Mouse (Mus musculus): ENCODE results near the gene Gm10031. TPM values are rescaled to one million over a fixed set of nuclear protein-coding genes. Genes with fewer than 3 reads are reported as not detected.

The Gm10031 gene
- polyA plus RNA-seq, 2 experiments: 0.32 to 6.0 TPM

GRCm38 (mm10) chr1:156560500-156560899, 36.7 kb downstream of the Gm10031 start:
- 93% methylated on average over 9 of the region's 9 CpGs for WGBS
- H3K4me2 ChIP-seq (replicated peaks; ENCODE audit: low read depth, low read length, severe bottlenecking): 0 out of 2 replicates have a peak overlapping the region, but pooled peaks have one; percentile 2
- TF ChIP-seq POLR2A (IDR thresholded peaks at IDR 0.05; ENCODE audit: borderline replicate concordance, extremely low read depth, insufficient read depth, insufficient read length): no peak

GRCm38 (mm10) chr1:156565328-156565727, 41.5 kb downstream of the Gm10031 start:
- TF ChIP-seq POLR2A (IDR thresholded peaks at IDR 0.05; ENCODE audit: borderline replicate concordance, extremely low read depth, insufficient read depth, insufficient read length): no peak
- no peaks in the 10 kb centered on the region for H3K36me3 ChIP-seq (ENCODE audit: control insufficient read depth, insufficient read depth, low read length)
- H3K9me3 ChIP-seq (ENCODE audit: control insufficient read depth, low read length): no peaks in the 10 kb centered on the region
- peaks cover 8% of the 10 kb centered on the region; the same call in 1 of the 2 replicates for H3K4me1 ChIP-seq (ENCODE audit: control insufficient read depth, insufficient read depth, low read length)
- no peak for ATAC-seq (ENCODE audit: low FRiP score, low read depth)
- no peak overlapping the region for H3K27ac ChIP-seq (replicated peaks; ENCODE audit: low read depth, low read length)
- no peak overlapping the region for H3K9ac ChIP-seq (ENCODE audit: low read depth, low read length, severe bottlenecking)
- no peak overlapping the region for H3K4me3 ChIP-seq (replicated peaks; ENCODE audit: low read length)
- no peak overlapping the region for H3K4me2 ChIP-seq (replicated peaks; ENCODE audit: low read depth, low read length, severe bottlenecking)
- no peaks in the 10 kb centered on the region for H3K27me3 ChIP-seq (ENCODE audit: control insufficient read depth, insufficient read depth, low read length)
- DNase-seq (ENCODE audit: low spot score): no peak
- 78% methylated on average over 2 of the region's 2 CpGs for WGBS

More at GRCm38 (mm10) chr1:156560500-156560899, 36.7 kb downstream of the Gm10031 start:
- Histone ChIP-seq H3K27me3 (ENCODE audit: control insufficient read depth, insufficient read depth, low read length) (no peaks in the 10 kb centered on the region), H3K9me3 (ENCODE audit: control insufficient read depth, low read length) (no peaks in the 10 kb centered on the region), H3K9ac (ENCODE audit: low read depth, low read length, severe bottlenecking) (no peak overlapping the region), H3K36me3 (ENCODE audit: control insufficient read depth, insufficient read depth, low read length) (no peaks in the 10 kb centered on the region), H3K4me1 (ENCODE audit: control insufficient read depth, insufficient read depth, low read length) (peaks cover 8% of the 10 kb centered on the region; the same call in 1 of the 2 replicates), H3K27ac (replicated peaks; ENCODE audit: low read depth, low read length) (no peak overlapping the region), H3K4me3 (replicated peaks; ENCODE audit: low read length) (no peak overlapping the region)
- ATAC-seq (ENCODE audit: low FRiP score, low read depth) (no peak), DNase-seq (ENCODE audit: low spot score) (no peak)

GRCm38 (mm10) chr1:156566132-156566531, 42.3 kb downstream of the Gm10031 start:
- H3K36me3 ChIP-seq (ENCODE audit: control insufficient read depth, insufficient read depth, low read length): no peaks in the 10 kb centered on the region
- DNase-seq (ENCODE audit: low spot score): no peak
- H3K4me3 ChIP-seq (replicated peaks; ENCODE audit: low read length): no peak overlapping the region
- H3K27ac ChIP-seq (replicated peaks; ENCODE audit: low read depth, low read length): no peak overlapping the region
- peaks cover 4% of the 10 kb centered on the region; the same call in 1 of the 2 replicates for H3K4me1 ChIP-seq (ENCODE audit: control insufficient read depth, insufficient read depth, low read length)
- H3K4me2 ChIP-seq (replicated peaks; ENCODE audit: low read depth, low read length, severe bottlenecking): no peak overlapping the region
- TF ChIP-seq POLR2A (IDR thresholded peaks at IDR 0.05; ENCODE audit: borderline replicate concordance, extremely low read depth, insufficient read depth, insufficient read length): no peak
- no peak for ATAC-seq (ENCODE audit: low FRiP score, low read depth)
- no peaks in the 10 kb centered on the region for H3K27me3 ChIP-seq (ENCODE audit: control insufficient read depth, insufficient read depth, low read length)
- no peaks in the 10 kb centered on the region for H3K9me3 ChIP-seq (ENCODE audit: control insufficient read depth, low read length)
- 94% methylated on average over 3 of the region's 3 CpGs for WGBS
- H3K9ac ChIP-seq (ENCODE audit: low read depth, low read length, severe bottlenecking): no peak overlapping the region

GRCm38 (mm10) chr1:156569615-156570014, 45.8 kb downstream of the Gm10031 start:
- Histone ChIP-seq H3K27me3 (ENCODE audit: control insufficient read depth, insufficient read depth, low read length) (no peaks in the 10 kb centered on the region), H3K27ac (replicated peaks; ENCODE audit: low read depth, low read length) (no peak overlapping the region), H3K9me3 (ENCODE audit: control insufficient read depth, low read length) (no peaks in the 10 kb centered on the region), H3K36me3 (ENCODE audit: control insufficient read depth, insufficient read depth, low read length) (no peaks in the 10 kb centered on the region), H3K4me2 (replicated peaks; ENCODE audit: low read depth, low read length, severe bottlenecking) (no peak overlapping the region), H3K4me1 (ENCODE audit: control insufficient read depth, insufficient read depth, low read length) (0 out of 2 replicates have a peak, but pooled peaks cover 4% of the 10 kb centered on the region), H3K4me3 (replicated peaks; ENCODE audit: low read length) (no peak overlapping the region), H3K9ac (ENCODE audit: low read depth, low read length, severe bottlenecking) (no peak overlapping the region)
- WGBS: 90% methylated on average over 4 of the region's 4 CpGs
- no peak for TF ChIP-seq POLR2A (IDR thresholded peaks at IDR 0.05; ENCODE audit: borderline replicate concordance, extremely low read depth, insufficient read depth, insufficient read length)
- DNase-seq (ENCODE audit: low spot score) (no peak), ATAC-seq (ENCODE audit: low FRiP score, low read depth) (no peak)

GRCm38 (mm10) chr1:156572952-156573351, 49.1 kb downstream of the Gm10031 start:
- Histone ChIP-seq H3K27me3 (ENCODE audit: control insufficient read depth, insufficient read depth, low read length) (no peaks in the 10 kb centered on the region), H3K9me3 (ENCODE audit: control insufficient read depth, low read length) (no peaks in the 10 kb centered on the region), H3K9ac (ENCODE audit: low read depth, low read length, severe bottlenecking) (no peak overlapping the region), H3K4me1 (ENCODE audit: control insufficient read depth, insufficient read depth, low read length) (no peaks in the 10 kb centered on the region), H3K4me3 (replicated peaks; ENCODE audit: low read length) (no peak overlapping the region), H3K36me3 (ENCODE audit: control insufficient read depth, insufficient read depth, low read length) (peaks cover 2% of the 10 kb centered on the region; the same call in 1 of the 2 replicates), H3K4me2 (replicated peaks; ENCODE audit: low read depth, low read length, severe bottlenecking) (no peak overlapping the region), H3K27ac (replicated peaks; ENCODE audit: low read depth, low read length) (no peak overlapping the region)
- ATAC-seq (ENCODE audit: low FRiP score, low read depth) (no peak), DNase-seq (ENCODE audit: low spot score) (no peak)
- no peak for TF ChIP-seq POLR2A (IDR thresholded peaks at IDR 0.05; ENCODE audit: borderline replicate concordance, extremely low read depth, insufficient read depth, insufficient read length)
- 81% methylated on average over 4 of the region's 4 CpGs for WGBS

Other genes with a start within 250 kb of the Gm10031 start
- gene Tdrd5, start 220.3 kb upstream of the Gm10031 start, polyA plus RNA-seq (2012; rRNA removed): 0.20 and 0.22 TPM in 2 replicates
- 0.12 and 0.36 TPM in 2 replicates for gene Tdrd5, start 220.3 kb upstream of the Gm10031 start, polyA plus RNA-seq (2014; fragmentation: Nextera tagmentation; extraction: Ambion mirVana)
- gene Nphs2, start 213.3 kb upstream of the Gm10031 start, polyA plus RNA-seq (2012; rRNA removed): 0.03 and 0.08 TPM in 2 replicates
- 0.10 and 0.23 TPM in 2 replicates for gene Nphs2, start 213.3 kb upstream of the Gm10031 start, polyA plus RNA-seq (2014; fragmentation: Nextera tagmentation; extraction: Ambion mirVana)
- 53.6 and 66.6 TPM in 2 replicates for gene Gm2000, start 158.0 kb upstream of the Gm10031 start, polyA plus RNA-seq (2012; rRNA removed)
- gene Gm2000, start 158.0 kb upstream of the Gm10031 start, polyA plus RNA-seq (2014; fragmentation: Nextera tagmentation; extraction: Ambion mirVana): 945 and 958 TPM in 2 replicates
- gene Axdnd1, start 102.9 kb upstream of the Gm10031 start, polyA plus RNA-seq (2012; rRNA removed): 0.18 and 0.39 TPM in 2 replicates
- gene Axdnd1, start 102.9 kb upstream of the Gm10031 start, polyA plus RNA-seq (2014; fragmentation: Nextera tagmentation; extraction: Ambion mirVana): 0.44 TPM in 1 of 2 replicates, not detected in the other
- 23.1 and 39.5 TPM in 2 replicates for gene Soat1, start 49.7 kb upstream of the Gm10031 start, polyA plus RNA-seq (2012; rRNA removed)
- gene Soat1, start 49.7 kb upstream of the Gm10031 start, polyA plus RNA-seq (2014; fragmentation: Nextera tagmentation; extraction: Ambion mirVana): 19.1 and 21.3 TPM in 2 replicates
- 10.2 and 10.9 TPM in 2 replicates for gene Abl2, start 34.8 kb downstream of the Gm10031 start, polyA plus RNA-seq (2012; rRNA removed)
- gene Abl2, start 34.8 kb downstream of the Gm10031 start, polyA plus RNA-seq (2014; fragmentation: Nextera tagmentation; extraction: Ambion mirVana): 6.2 and 6.9 TPM in 2 replicates
- 7.6 and 7.7 TPM in 2 replicates for gene Tor3a, start 150.3 kb downstream of the Gm10031 start, polyA plus RNA-seq (2012; rRNA removed)
- gene Tor3a, start 150.3 kb downstream of the Gm10031 start, polyA plus RNA-seq (2014; fragmentation: Nextera tagmentation; extraction: Ambion mirVana): 10.1 and 14.7 TPM in 2 replicates
- 35.0 and 35.8 TPM in 2 replicates for gene Fam20b, start 195.1 kb downstream of the Gm10031 start, polyA plus RNA-seq (2012; rRNA removed)
- 29.7 and 33.5 TPM in 2 replicates for gene Fam20b, start 195.1 kb downstream of the Gm10031 start, polyA plus RNA-seq (2014; fragmentation: Nextera tagmentation; extraction: Ambion mirVana)

Measured in limb, embryonic 14.5 days (tissue).